Mouse (Mus musculus): ENCODE measurements around the gene Spag9.
A peak's percentile ranks its signal among the peaks of the same experiment; 100 is the strongest.

Gene Spag9

DNA sequence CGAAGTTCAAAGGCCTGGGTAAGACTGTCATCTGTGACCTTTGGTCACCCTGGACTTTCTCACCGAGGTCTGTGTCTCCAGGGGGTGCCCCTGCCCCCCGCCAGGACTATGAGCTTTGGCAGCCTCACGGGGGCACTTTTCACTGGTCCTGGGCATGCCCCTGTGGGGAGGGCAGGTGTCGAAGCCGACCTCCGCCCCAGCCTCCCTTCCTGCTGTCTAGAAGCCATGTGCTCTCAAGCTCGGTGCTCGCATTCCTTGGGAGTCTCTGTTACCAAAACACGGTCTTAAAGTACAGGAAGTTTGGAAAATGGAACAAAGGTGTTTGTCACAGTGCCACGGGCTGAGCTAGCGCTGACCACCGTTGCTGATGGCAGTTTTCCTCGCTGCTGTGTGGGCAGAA, 162.6 kb downstream of the Spag9 start:
- no peak for DNase-seq (ENCODE audit: low read depth)

DNA sequence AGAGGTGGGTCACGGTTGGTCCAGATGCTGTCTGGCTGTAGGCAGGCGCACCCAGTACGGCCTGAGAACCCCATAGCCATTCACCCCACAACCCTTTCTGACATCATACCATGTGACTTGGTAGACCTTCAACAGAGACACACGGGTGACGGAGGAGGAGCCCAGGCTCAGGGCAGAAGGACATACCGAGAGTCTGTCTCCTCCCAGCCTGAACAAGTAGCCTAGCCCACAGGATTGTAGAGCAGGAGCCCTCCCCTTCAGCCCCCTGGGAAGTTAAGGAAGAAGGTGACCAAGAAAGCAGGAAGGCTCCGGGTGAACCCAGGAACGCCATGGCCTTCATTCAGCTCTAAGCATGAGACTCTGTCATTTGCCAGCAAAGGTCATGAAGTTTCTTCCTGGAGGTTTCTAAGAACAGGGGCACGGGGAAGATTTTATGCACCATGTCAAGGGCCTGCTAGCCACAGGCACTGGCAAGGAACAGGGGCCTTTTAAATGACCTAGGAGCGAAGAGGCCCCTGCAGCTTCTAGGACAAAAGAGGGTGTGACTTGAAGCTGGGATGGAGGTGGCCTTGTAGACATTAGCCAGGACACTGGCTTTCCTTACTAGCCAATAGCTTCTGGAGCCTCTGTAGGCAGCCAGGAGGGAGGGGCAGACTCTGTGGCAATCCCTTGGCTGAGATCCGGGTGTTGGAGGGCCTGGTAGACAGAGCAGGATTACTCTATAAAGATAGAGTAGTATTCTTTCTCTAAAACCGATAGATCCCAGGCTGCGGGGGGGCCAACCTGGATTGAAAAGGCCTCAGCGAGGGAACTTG, 163.4 kb downstream of the Spag9 start:
- no peak for DNase-seq (ENCODE audit: low read depth)

DNA sequence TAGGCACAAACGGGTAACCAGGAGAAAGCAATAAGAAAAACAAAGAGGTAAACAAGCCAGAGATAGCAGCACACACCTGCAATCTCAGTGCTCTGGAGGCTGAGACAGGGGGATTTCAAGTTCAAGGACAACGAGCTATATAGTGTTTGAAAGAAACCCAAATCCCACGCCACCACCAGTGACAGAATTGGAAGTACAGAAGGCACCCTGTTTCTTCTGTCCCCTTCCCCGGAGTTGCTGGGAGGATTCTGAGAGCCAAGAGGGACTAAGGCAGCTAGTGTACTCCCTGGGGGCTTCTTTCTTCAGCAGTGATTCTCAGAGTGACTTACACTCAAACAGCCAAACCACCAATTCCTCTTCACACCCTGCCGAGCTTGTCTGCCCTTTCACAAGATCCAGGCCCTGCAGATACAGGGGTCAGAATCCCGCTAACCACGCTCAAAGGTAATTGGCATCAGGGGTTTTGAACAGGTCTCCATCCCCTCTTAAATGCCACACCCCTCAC, 164.1 kb downstream of the Spag9 start:
- DNase-seq (ENCODE audit: low read depth) = no peak

DNA sequence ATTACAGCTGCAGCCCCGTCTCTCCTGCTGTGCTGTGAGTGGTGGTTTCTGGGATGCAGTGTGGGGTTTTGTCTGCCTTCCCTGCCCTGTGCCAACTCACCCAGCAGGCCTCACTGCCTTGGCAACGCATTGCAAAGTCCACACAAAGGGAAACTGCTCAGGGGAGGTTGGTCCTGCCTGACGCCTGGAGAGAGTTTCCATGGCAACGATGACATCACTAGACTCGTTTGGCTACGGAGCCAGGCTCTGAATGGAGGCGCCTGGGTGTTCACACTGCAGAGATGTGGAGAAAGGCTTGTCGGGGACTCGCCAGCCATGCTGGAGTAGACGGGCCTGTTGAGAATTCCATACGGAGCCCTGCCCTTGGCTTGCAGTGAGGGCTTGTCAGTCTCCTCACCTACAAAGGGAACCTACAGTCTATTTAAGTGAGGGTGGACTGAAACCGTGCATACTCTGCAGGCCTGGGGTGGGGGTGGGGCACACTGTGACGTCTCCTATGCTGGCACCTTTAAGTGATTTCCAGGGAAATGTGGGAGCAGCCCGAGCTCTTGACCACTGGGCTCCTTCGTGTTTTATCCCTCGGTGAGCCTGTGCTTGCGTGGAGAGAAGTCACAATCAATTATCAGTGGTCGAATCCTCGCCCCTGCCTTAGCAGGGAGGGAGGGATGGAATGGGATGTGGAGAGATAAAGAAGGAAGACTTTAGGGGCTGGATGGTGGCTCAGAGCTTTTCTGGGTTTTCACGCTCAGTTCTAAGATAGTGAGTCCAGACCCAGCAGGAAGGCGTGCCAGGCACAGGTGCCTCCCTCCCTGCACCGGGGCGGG, 164.8 kb downstream of the Spag9 start:
- peak; percentile 50 for DNase-seq (ENCODE audit: low read depth)

DNA sequence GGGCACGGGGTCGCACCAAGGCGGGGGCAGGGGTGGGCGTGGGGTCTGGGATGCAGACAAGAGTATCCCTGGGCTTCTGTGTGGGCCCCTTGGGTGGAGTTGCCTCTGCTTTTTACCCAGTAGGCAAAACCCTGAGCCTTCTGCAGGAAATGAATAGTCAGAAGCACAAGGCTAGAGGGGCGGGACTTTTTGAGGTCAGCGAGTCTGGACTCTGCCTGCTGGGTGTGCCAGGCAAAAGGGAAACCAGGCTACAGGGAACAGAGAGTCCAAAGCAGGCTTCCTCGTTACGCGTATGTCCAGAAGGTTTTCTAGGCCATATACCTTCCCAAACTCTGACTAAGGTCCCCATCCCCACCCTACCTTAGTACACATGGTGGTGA, 165.4 kb downstream of the Spag9 start:
- DNase-seq (ENCODE audit: low read depth) = peak; percentile 30

DNA sequence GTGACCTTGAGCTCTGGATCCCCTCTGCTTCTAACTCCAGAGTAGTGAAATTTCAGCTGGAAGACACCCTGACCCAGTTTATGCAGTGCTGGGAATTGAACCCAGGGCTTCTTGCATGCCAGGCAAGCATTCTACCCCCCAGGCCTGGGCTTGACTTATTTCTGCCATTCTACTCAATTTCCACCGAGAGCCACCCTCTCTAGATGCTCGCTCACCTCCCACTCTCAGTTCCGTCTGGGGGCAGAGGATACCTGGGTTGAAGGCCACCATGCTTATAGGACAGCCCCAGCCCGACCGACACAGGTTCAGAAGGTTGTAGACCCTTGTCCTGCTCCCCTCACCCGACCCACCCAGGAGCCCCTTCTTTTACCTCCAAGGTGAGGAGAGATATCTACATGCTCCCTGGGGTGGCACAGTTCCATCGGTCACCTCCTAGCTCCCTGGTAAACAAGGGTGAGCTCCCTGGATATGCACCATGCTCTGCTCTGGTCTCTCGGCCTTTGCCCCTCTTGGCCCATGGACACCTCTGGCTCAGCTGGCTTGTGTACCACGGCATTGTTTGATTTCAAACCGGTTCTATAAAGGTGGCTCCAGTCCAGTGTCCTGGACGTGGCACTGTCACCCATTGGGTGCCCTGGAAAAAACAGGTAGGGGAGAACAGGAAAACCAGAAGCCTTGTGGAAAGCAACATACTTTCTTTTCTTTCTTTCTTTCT, 166.1 kb downstream of the Spag9 start:
- DNase-seq (ENCODE audit: low read depth) = no peak

DNA sequence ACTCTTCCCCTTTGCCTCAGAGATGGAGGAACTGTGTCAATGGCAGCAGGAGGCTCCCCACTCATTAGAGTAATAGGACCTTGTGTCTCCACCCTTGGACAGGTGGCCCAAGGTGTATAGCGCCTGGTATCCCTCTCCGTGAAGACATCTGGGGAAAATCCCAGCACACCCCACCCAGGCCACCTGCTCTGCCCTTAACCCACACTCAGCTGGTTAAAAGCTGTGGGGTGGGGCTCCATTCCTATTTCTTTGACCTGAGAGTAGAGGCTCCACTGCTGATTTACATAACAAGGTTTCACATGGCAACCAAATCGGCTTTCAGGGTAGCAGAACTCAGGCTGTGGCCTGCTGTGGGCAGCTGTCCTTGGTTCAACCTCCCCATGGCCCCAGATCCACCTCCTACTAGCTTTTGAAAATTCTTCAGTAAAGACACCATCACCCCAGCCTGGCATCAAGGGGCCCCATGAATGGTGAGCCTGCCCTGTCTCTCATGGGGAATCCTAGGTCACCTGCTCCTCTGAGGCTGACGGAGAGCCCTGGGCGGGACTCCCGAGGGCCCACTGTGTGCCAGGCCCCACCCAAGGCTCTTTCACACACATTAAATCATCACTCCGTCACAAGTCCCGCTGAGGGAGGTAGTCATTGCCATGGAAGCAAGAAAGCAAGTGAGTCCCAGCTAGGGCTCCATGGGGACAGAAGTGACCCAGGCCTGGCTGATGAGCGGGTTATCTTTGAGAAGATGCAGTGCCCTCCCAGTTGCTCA, 167.3 kb downstream of the Spag9 start:
- no peak for DNase-seq (ENCODE audit: low read depth)

DNA sequence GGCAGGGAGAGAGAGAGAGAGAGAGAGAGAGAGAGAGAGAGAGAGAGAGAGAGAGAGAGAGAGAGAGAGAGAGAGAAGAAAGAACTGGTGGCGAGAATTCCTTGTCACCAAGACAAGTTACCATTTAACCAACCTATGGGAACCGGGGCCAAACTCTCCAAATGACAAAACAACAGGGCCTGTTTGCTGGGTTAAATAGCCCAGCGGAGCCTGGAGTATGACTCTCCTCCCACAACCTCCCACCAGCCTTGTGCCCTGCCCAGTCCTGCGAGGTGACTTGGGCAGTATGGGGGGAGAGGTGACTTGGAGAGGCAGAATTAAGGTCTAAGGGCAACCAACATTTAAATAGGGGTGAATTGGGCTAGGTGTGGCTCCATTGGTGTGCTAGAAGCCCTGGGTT, 169.9 kb downstream of the Spag9 start:
- no peak for DNase-seq (ENCODE audit: low read depth)

DNA sequence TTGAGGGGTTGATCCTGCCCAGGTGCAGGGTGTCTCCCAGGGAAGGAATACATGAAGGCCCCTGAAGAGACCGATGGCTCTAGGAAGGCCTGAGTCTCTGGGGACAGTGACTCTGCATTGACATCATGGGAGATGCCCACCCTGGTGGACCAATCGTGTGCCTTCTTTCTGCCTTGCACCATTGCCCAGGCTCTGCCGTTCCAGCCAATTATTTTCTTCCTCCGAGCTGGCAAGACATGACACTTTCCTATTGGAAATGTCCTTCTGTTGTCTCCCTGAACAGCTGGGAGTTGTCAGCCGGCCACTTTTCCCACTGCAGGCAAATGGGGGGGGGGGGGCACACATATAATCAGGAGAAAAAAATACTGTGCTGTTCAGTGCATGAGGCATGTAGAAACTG, 172.3 kb downstream of the Spag9 start:
- DNase-seq (ENCODE audit: low read depth) = no peak

DNA sequence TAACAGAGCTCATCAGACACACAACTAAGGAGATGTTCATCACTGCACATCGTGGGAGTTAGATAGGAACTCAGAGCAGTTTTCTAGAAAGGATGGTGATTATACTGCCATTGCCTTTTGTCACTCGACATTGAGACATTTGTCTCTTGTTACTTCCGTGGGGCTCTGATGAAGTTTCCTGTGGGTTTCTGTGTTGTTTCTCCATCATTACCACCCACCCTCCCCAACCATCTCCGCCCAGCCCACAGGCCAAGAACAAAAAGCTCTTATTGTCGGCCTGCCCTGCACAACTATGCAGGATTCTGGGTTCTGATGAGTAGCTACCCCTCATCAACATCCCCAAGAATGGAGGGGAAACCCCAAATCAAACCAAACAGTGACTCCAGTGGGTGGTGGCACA, 173.7 kb downstream of the Spag9 start:
- no peak for DNase-seq (ENCODE audit: low read depth)

DNA sequence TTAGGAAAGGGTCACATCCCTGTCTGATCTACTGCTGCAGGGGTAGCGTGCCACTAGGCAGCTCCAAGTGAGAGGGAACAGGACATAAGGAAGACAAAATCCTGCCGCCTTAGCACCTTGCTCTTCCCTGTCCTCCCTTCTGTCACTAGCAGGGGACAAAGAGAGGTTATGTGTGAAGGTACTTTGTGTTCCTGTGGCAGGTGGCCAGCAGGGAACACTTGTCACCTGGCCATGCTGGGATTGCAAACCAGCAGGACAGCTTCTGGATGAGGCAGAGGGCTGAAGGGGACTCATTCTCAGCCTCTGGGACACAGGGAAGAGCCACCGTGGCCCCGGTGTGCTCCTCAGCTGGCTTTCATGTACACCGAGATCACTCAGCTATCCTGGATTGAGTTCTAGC, 175.8 kb downstream of the Spag9 start:
- DNase-seq (ENCODE audit: low read depth) = no peak

DNA sequence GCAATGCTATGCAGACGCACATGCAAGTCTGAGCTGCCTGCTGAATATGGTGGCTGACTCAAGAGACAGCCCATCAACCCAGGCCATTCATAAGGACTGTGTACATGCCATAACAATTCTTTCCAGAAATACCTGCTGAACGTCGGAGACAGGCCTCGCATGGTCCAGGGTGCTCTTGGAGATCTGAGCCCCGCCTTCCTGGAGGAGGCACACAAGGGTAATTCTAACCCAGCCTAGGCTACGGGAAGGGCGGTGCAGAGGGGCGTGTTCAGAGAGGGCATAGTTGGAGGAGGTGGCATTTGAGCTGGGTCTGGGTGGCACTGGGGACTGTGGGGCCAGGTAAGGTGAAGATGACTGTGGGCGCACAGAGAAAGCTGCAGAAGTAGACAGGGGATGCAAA, 176.3 kb downstream of the Spag9 start:
- no peak for DNase-seq (ENCODE audit: low read depth)

DNA sequence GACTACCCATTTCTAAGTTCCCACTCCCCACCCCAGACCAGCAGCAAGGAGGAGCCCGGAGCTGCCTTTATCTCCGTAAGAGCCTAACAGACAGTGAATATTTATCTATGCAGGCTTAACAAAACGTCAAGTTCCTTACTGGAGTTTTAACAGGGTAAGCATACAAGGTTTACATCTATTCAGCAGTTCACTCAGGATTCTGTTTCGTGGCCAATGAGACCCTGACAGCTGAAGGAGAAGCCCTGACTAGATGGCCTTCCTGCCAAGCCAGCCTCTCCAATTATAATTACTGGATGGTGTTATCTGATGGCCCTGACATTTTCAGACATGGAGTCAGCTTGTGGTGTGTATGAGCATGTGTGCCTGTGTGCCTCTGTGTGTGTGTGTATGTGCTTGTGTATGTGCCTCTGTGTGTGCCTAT, 177.8 kb downstream of the Spag9 start:
- DNase-seq (ENCODE audit: low read depth) = no peak

DNA sequence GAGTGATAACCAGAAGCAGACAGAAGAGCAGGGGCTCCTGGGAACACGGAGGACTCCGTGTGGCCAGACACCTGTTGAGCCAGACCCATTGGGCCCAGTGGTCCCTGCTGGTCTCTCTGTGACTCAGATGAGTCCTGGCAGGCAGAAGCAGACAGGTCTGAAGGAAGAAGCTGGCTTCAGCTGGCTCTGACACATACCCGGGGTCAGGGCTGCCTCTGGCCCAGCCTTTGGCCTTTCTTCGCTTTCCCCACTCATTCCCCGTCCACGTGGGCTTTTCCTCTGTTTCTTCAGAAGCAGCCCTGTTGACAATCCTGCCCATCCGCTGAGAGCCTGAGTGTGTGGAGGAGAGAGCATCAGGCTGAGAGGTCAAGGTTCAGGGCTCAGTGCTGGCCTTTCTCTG, 179.4 kb downstream of the Spag9 start:
- no peak for DNase-seq (ENCODE audit: low read depth)

All from c-Kit-positive CD71-negative TER-119-negative erythroid progenitor cells, embryonic 14.5 days (primary cell).